Mouse (Mus musculus) small intestine, adult 2 months (tissue): ENCODE data around the gene Pir.

ENCODE experiments used
- CTCF ChIP-seq: fragments of 200-500 bp; IDR thresholded peaks from 2 replicates; pipeline ENCODE4 v1.5.1; 2012; ENCODE audit warnings: low read depth, mild to moderate bottlenecking, control low read depth, inconsistent platforms, low read length, moderate library complexity, mixed read lengths; ENCODE audit not compliant: insufficient replicate concordance, insufficient read length; ENCODE audit errors: extremely low read depth
- POLR2A ChIP-seq: fragments of 200-500 bp; IDR thresholded peaks from 2 replicates; pipeline ENCODE4 v1.6.1; 2012; ENCODE audit warnings: low read depth, mild to moderate bottlenecking, control low read depth, inconsistent platforms, low read length, moderate library complexity

DNA sequence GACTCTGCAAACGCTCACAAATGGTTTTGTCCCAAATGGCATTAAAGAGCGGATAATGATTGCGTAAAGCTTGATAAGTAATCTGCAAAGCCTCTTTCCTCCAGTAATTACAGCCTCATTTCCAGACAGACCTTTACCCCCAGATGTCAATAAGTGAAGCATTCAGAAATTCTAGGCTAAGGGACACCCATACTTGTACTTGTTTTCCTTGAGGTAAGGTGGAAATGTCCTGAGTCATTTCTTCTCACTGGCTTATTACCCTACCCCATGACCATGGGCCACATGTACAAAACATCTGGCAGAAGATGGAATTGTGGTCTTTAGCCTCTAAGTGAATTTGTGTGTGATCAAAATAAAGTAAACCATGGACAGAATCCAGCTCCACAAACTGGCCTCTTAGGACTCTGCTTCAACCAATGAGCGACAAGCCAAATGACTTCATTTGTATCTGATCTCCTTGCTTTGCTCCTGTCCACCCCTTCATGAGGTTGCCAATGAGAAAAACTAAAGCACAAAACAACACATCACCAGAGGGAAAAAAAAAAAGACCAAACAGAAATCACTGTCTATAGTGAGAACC is 76.3 kb downstream of the Pir start:
- no peak for TF ChIP-seq CTCF
- no peak for TF ChIP-seq POLR2A
